Mouse (Mus musculus): ENCODE data around the gene Ginm1.

Ginm1 gene

GRCm38 (mm10) chr10:7809937-7810336 lies 17.3 kb upstream of the Ginm1 start:
- 43% methylated on average over 2 of the region's 2 CpGs for WGBS

GRCm38 (mm10) chr10:7802519-7803140 lies 10.0 kb upstream of the Ginm1 start:
- WGBS, result 86% methylated on average over 2 of the region's 2 CpGs

- WGBS, result 87% methylated on average over 3 of the region's 3 CpGs
Observed at GRCm38 (mm10) chr10:7801258-7801657, 8.6 kb upstream of the Ginm1 start.

- whole genome bisulfite sequencing, result under 1% methylated on average over 10 of the region's 10 CpGs
Observed at GRCm38 (mm10) chr10:7792254-7792750, 322 bp downstream of the Ginm1 start.

GRCm38 (mm10) chr10:7787319-7787718 lies 5.3 kb downstream of the Ginm1 start:
- 53% methylated on average over 2 of the region's 2 CpGs for WGBS

- 54% methylated on average over 3 of the region's 3 CpGs for WGBS
Observed at GRCm38 (mm10) chr10:7781214-7781613, 11.4 kb downstream of the Ginm1 start.

- under 1% methylated on average over 77 of the region's 77 CpGs for WGBS
Observed at GRCm38 (mm10) chr10:7780238-7781176, 12.1 kb downstream of the Ginm1 start.

GRCm38 (mm10) chr10:7779751-7780237 lies 12.8 kb downstream of the Ginm1 start:
- WGBS, result 20% methylated on average over 7 of the region's 7 CpGs

- 94% methylated on average over 3 of the region's 3 CpGs for WGBS
Observed at GRCm38 (mm10) chr10:7778361-7778760, 14.3 kb downstream of the Ginm1 start.

GRCm38 (mm10) chr10:7775421-7775820 lies 17.2 kb downstream of the Ginm1 start:
- 82% methylated on average over 8 of the region's 8 CpGs for WGBS

- WGBS, result 92% methylated on average over 1 of the region's 1 CpGs
Observed at GRCm38 (mm10) chr10:7772769-7773168, 19.9 kb downstream of the Ginm1 start.

GRCm38 (mm10) chr10:7772346-7772745 lies 20.3 kb downstream of the Ginm1 start:
- 97% methylated on average over 4 of the region's 4 CpGs for WGBS

GRCm38 (mm10) chr10:7757544-7757943 lies 35.1 kb downstream of the Ginm1 start:
- 72% methylated on average over 2 of the region's 2 CpGs for WGBS

- WGBS, result 78% methylated on average over 6 of the region's 6 CpGs
Observed at GRCm38 (mm10) chr10:7748752-7749151, 43.9 kb downstream of the Ginm1 start.

GRCm38 (mm10) chr10:7745528-7745927 lies 47.1 kb downstream of the Ginm1 start:
- 91% methylated on average over 6 of the region's 6 CpGs for WGBS

- 67% methylated on average over 3 of the region's 3 CpGs for WGBS
Observed at GRCm38 (mm10) chr10:7737914-7738313, 54.7 kb downstream of the Ginm1 start.

- WGBS, result 13% methylated on average over 3 of the region's 3 CpGs
Observed at GRCm38 (mm10) chr10:7727011-7727410, 65.6 kb downstream of the Ginm1 start.

- 0% methylated on average over 8 of the region's 8 CpGs for WGBS
Observed at GRCm38 (mm10) chr10:7726501-7726812, 66.2 kb downstream of the Ginm1 start.

- WGBS, result under 1% methylated on average over 49 of the region's 49 CpGs
Observed at GRCm38 (mm10) chr10:7725751-7726500, 66.7 kb downstream of the Ginm1 start, which contains the start of gene Katna1. Gene Katna1, plus strand, starts transcription at chr10:7726000.
